Mouse (Mus musculus): ENCODE data around the gene Cox6b1. TPM values are rescaled to one million over a fixed set of nuclear protein-coding genes. Genes with fewer than 3 reads are reported as not detected.

The Cox6b1 gene
- total and polyA plus RNA-seq, 3 experiments, result 432 to 776 (median 581) TPM

DNA sequence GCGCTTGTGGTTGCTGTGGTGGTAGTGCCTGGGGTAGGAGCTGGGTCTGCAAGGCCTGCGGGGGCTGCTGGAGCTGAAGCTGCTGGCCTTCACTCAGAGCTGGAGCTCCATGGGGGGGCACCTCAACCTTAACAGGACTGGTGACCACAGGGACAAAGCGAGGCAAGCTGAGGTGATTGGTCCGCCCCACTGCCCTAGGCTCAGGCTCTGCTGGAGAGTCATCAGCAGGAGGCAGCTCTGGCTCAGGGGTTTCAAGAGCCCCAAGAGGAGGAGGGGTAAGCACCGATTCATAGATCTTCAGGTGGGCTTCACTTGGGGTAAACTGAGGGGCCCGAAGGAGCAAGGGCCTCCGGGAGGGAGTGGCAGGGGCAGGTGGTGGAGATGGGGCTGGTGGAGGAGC, 40.8 kb downstream of the Cox6b1 start:
- in situ Hi-C loops (cut with MboI; ENCODE audit: low pct_ligation_motif_present, low pct_unique_long_range_greater_than_20kb, low sequenced_read_pairs) (no loop called here), dilution Hi-C loops (cut with MboI; ENCODE audit: extremely low pct_ligation_motif_present, extremely low pct_unique_long_range_greater_than_20kb, low sequenced_read_pairs) (no loop called here)
- peaks cover 3 to 18% of the 10 kb centered on the region in 2 experiments; a peak in 3 of 4 replicates for H3K4me1 ChIP-seq (ENCODE audit: control insufficient read depth in 1 of 2, insufficient read depth in 2 of 2)
- no peak overlapping the region for H3K4me2 ChIP-seq (ENCODE audit: insufficient read depth, low read depth, poor library complexity, severe bottlenecking)
- H3K27me3 ChIP-seq (replicated peaks), result no peaks in the 10 kb centered on the region
- H3K27ac ChIP-seq (ENCODE audit: insufficient read depth, low read depth), result no peak overlapping the region
- H3K79me2 ChIP-seq (replicated peaks; ENCODE audit: control insufficient read depth, extremely low read depth, insufficient read depth, poor library complexity, severe bottlenecking), result peaks cover 31% of the 10 kb centered on the region
- H3K9ac ChIP-seq (ENCODE audit: insufficient read depth, low read depth), result no peak overlapping the region
- TF ChIP-seq UBTF (IDR thresholded peaks at IDR 0.05; ENCODE audit: low read depth, low read length), result no peak
- TF ChIP-seq MEF2A (IDR thresholded peaks at IDR 0.05; ENCODE audit: borderline replicate concordance, low read depth, low read length), result no peak
- no peak for TF ChIP-seq HCFC1 (IDR thresholded peaks at IDR 0.05; ENCODE audit: low read depth, low read length)
- no peak for TF ChIP-seq TBP (conservative IDR thresholded peaks at IDR 0.05; ENCODE audit: low read depth, low read length)
- TF ChIP-seq POLR2A (IDR thresholded peaks at IDR 0.05; ENCODE audit: low read depth, low read length), result no peak
- TF ChIP-seq POLR2AphosphoS2 (IDR thresholded peaks at IDR 0.05; ENCODE audit: low read depth, low read length), result no peak
- no peaks in the 10 kb centered on the region for H3K9me3 ChIP-seq (replicated peaks; ENCODE audit: low read length)
- H3K36me3 ChIP-seq (replicated peaks in 1 of 2; ENCODE audit: control insufficient read depth in 1 of 2, insufficient read depth in 1 of 2, low read length in 1 of 2), result peaks cover 67 to 74% of the 10 kb centered on the region in 2 experiments
- DNase-seq (ENCODE audit: extremely low read depth), result no peak
- H3K4me3 ChIP-seq (replicated peaks in 1 of 3; ENCODE audit: low read depth in 2 of 3, low read length in 2 of 3, poor library complexity in 1 of 3), result no peak overlapping the region

DNA sequence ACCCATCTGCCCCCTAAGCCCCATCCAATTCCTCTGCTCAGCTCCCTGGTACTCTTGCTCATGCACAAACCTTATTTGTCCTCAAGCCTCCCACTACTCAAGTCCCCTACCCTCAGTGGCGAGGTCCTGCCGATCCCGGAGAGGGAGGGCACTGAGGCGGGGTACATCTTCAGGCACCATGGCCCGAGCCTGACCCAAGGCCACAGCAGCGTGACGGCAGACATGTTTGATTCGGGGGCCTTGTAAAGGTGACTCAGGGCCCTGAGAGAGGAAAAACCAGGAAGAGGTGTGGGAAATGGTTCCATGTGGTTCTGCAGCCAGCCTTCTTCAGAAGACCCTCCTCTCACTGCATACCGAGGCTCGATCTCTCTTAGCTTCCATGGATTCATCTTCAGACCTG, 41.6 kb downstream of the Cox6b1 start:
- H3K4me2 ChIP-seq (ENCODE audit: insufficient read depth, low read depth, poor library complexity, severe bottlenecking), result no peak overlapping the region
- peaks cover 3 to 14% of the 10 kb centered on the region in 2 experiments; a peak in 3 of 4 replicates for H3K4me1 ChIP-seq (ENCODE audit: control insufficient read depth in 1 of 2, insufficient read depth in 2 of 2)
- TF ChIP-seq TCF12 (IDR thresholded peaks at IDR 0.05; ENCODE audit: low read depth, low read length), result no peak
- no peak for DNase-seq (ENCODE audit: extremely low read depth)
- H3K9ac ChIP-seq (ENCODE audit: insufficient read depth, low read depth), result no peak overlapping the region
- H3K4me3 ChIP-seq (replicated peaks in 1 of 3; ENCODE audit: low read depth in 2 of 3, low read length in 2 of 3, poor library complexity in 1 of 3), result no peak overlapping the region
- H3K36me3 ChIP-seq (replicated peaks in 1 of 2; ENCODE audit: control insufficient read depth in 1 of 2, insufficient read depth in 1 of 2, low read length in 1 of 2), result peaks cover 75 to 78% of the 10 kb centered on the region in 2 experiments
- no peaks in the 10 kb centered on the region for H3K27me3 ChIP-seq (replicated peaks)
- H3K79me2 ChIP-seq (replicated peaks; ENCODE audit: control insufficient read depth, extremely low read depth, insufficient read depth, poor library complexity, severe bottlenecking), result peaks cover 27% of the 10 kb centered on the region
- H3K9me3 ChIP-seq (replicated peaks; ENCODE audit: low read length), result no peaks in the 10 kb centered on the region
- dilution Hi-C loops (cut with MboI; ENCODE audit: extremely low pct_ligation_motif_present, extremely low pct_unique_long_range_greater_than_20kb, low sequenced_read_pairs), result no loop called here
- H3K27ac ChIP-seq (ENCODE audit: insufficient read depth, low read depth), result no peak overlapping the region
- in situ Hi-C loops (cut with MboI; ENCODE audit: low pct_ligation_motif_present, low pct_unique_long_range_greater_than_20kb, low sequenced_read_pairs), result no loop called here

DNA sequence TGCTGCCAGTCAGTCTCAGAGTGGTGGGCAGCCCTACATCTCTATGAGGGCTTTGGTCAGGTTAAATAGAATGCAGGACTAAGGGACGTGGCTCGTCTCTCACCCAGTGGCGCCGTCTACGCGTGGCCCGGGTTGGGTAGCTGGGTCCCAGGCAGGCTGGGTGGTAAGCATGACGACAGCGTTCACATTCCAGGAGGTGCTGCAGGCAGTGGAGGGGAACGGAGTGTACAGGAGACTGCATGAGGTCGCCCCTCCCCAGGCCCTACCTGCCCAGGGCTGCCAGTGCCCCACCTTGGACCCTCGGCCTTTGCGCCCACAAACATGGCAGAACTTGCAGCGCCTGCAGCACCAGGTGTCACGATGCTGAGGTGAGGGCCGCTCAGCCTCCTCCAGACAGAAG, 44.4 kb downstream of the Cox6b1 start:
- in situ Hi-C loops (cut with MboI; ENCODE audit: low pct_ligation_motif_present, low pct_unique_long_range_greater_than_20kb, low sequenced_read_pairs), result no loop called here
- Histone ChIP-seq H3K4me1 (ENCODE audit: control insufficient read depth in 1 of 2, insufficient read depth in 2 of 2) (peaks cover under 1 to 4% of the 10 kb centered on the region in 2 experiments; a peak in 2 of 4 replicates), H3K4me2 (ENCODE audit: insufficient read depth, low read depth, poor library complexity, severe bottlenecking) (no peak overlapping the region), H3K27me3 (replicated peaks) (no peaks in the 10 kb centered on the region), H3K4me3 (replicated peaks in 1 of 3; ENCODE audit: low read depth in 2 of 3, low read length in 2 of 3, poor library complexity in 1 of 3) (no peak overlapping the region), H3K9me3 (replicated peaks; ENCODE audit: low read length) (no peaks in the 10 kb centered on the region), H3K27ac (ENCODE audit: insufficient read depth, low read depth) (no peak overlapping the region), H3K36me3 (replicated peaks in 1 of 2; ENCODE audit: control insufficient read depth in 1 of 2, insufficient read depth in 1 of 2, low read length in 1 of 2) (peaks cover 98% of the 10 kb centered on the region in 2 experiments), H3K79me2 (replicated peaks; ENCODE audit: control insufficient read depth, extremely low read depth, insufficient read depth, poor library complexity, severe bottlenecking) (peaks cover 7% of the 10 kb centered on the region), H3K9ac (ENCODE audit: insufficient read depth, low read depth) (no peak overlapping the region)
- no peak for DNase-seq (ENCODE audit: extremely low read depth)
- TF ChIP-seq NRF1 (IDR thresholded peaks at IDR 0.05; ENCODE audit: low read depth, low read length) (no peak), MXI1 (IDR thresholded peaks at IDR 0.05; ENCODE audit: low read depth, low read length) (no peak)
- dilution Hi-C loops (cut with MboI; ENCODE audit: extremely low pct_ligation_motif_present, extremely low pct_unique_long_range_greater_than_20kb, low sequenced_read_pairs), result no loop called here
